Mouse (Mus musculus): ENCODE measurements around the gene Lnx1.

The Lnx1 gene

DNA sequence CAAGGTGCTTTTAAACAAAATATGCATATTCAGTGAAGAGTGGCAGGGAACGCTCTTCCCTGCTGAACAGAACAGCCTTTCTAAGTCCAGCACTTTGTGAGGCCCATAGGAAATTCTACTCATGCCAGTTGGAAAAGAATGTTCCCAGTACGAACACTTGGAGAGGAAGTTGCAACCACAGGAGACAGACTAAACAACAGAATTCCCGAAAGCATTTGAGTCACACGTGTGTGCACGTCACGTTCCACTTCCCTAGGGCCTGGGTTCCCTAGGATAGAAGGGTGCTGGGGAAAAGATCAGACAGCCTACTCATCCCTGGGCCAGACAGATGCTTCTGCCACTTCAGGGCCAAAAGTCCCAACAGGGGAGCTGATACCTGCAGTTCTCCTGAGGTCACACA, 48.2 kb downstream of the Lnx1 start:
- DNase-seq (ENCODE audit: low spot score in 2 of 2) = no peak

DNA sequence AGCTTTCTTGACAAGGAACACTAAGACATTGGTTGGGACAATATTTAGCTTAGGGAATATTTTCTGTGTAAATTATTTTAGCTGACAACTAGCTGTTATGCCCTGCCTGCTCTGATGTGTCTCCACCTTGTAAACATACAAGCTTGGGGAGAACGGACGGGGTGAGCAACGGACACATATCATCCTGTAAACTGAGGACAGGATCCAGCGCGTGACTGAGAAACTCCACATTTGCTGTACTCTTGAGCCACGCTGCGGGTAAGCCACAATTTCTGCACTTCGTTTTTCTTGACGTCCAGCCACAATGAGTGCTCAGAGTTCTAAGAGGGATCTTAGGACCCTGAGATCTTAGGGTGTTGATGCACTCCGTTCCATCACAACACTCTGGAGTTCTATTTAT, 48.9 kb downstream of the Lnx1 start:
- no peak for DNase-seq (ENCODE audit: low spot score in 2 of 2)

DNA sequence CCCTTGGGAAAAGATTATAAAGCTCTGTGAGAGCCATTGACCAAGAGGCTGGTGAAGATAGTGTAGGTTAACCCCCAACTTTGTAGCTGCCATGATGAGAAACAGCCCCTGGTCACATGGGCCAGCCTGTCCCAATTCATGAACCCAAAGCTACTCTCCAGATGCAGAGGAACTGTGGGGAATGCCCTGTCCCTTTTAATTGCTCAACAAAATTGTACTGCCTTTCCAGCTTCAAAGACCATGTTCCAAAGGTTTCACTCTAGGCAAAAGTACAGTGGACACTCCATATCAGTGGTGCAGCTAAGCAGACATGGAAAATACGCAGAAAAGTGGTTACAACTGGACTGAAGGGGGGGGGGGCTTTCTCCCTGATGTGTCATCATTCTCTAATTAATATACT, 53.6 kb downstream of the Lnx1 start:
- no peak for DNase-seq (ENCODE audit: low spot score in 2 of 2)

DNA sequence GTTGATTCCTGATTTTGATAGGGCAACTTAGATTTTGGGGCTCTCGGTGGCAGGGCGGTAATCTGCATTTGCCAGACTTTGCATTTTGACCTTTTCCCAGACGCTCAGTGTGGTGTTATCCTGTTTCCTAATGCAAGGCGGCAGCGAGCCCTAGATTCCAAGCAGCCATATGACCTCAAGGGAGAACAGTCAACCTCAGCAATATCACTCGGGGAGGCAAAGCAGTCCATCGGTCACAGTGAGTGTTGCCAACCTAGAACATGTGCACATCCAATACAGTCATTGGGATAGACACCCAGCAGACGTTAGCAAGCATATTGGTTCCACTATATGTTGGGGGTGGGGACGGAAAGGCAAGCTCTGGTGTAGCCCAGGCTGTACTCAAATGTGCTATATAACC, 54.5 kb downstream of the Lnx1 start:
- no peak for DNase-seq (ENCODE audit: low spot score in 2 of 2)

DNA sequence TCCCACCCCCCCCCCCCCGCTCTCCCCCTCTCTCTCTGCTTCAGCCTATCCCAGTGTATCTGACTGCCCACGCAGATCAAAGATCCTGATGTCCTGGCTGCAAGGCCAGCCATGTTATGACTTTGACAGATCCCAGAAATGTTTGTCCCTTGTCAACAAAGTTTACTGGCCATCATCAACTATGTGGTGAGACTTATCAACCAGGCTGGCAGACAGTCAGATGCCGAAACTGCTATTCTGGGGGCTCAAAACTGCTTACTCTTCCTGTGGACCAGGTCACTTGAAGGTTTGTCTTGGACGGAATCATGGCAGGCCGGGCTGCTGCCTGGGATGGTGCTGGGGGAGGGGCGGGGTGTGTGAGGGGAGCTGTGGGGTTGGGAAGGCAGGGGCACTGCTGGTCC, 55.1 kb downstream of the Lnx1 start:
- DNase-seq (ENCODE audit: low spot score in 2 of 2) = no peak

DNA sequence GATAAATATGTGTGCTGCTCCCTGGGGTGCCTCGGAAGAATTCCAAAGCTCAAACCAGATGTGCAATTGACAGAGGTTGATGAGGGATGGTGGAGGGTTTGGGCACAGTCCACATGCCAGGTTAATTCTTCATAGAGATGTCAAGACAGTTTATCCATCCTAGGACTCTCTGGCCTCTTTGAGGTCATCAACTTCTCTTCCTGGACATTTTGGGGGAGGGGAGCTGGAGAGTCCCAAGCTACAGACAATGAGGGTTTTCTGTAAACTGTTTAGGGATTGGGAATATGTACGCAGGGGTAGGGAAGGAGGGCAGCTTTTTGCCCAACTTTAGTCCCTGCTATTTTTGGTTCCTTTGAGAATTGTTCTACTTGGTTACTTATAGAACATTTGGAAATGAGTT, 60.4 kb downstream of the Lnx1 start:
- DNase-seq (ENCODE audit: low spot score in 2 of 2) = no peak

DNA sequence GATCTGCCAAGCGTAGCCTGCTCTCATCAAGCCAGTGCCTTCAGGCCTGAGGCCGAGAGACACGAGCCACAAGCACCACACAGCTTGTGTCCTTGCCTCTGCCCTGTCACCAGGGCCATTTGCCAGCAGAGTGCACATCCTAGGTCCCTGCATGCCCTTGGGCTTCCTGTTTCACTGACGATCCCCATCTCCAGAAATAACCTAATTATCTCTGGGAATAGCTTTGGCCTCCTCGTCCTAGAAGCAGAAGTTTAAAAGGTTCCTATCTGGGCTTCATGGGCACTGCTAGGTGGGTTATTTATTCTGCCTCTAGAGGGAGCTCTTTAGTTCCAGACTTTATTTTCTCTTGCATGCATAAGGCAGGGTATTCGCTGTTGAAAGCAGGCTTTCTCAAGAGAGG, 61.7 kb downstream of the Lnx1 start:
- DNase-seq (ENCODE audit: low spot score in 2 of 2) = peak in 1 of 2 experiments; percentile 26

DNA sequence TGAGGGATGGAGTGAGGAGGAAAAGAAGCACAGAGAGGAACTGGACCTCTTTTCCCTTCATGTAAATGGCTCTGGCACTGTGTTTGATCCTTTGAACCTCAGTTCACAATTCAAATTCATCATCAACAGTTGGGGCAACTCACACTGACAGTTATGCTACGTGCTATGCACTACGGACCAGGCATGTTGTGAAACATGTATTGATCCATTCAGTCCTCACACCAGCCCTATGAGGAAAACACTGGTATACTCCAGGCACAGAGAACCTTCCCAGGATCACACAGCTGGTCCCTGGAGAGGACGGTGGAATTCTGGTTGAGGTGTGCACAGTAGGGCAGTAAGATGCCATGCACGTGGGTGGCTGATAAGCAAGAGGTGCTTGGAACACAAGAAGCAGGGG, 62.2 kb downstream of the Lnx1 start:
- DNase-seq (ENCODE audit: low spot score in 2 of 2) = no peak

DNA sequence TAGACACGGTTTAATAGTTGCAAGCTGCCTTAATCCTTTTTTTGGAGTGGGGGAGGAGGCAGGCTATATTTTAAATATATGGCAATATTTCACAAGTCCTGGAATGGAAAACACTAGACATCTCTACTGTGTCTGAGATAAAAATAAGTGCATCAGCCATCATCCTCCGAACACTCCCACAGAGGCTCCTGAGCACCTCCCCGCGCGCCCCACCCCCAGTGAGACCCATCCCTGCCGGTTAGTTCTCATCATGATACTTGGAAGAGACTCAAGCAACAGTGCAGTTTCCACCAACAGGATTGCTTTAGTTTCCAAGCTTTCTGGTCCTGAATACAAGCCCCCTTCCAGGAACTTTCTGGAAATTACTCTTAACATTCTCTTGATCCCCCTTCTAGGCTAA, 63.2 kb downstream of the Lnx1 start:
- DNase-seq (ENCODE audit: low spot score in 2 of 2) = no peak

DNA sequence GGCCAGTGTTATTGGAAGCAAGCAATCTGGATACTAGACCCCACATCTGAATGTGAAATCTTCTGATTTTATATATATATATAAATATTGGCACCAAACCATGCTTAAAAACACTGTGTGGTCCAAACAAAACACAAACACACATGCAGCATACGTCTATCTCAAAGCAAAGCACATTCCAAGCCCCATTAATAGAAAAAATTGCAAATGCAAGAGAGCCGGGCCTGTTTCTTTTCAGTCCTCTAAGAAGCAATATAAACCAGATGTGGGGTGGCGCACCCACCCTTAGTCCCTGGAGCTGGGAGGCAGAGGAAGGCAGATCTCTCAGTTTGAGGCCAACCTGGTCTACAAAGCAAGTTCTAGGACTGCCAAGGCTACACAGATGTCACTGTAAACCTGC, 68.3 kb downstream of the Lnx1 start:
- no peak for DNase-seq (ENCODE audit: low spot score in 2 of 2)

DNA sequence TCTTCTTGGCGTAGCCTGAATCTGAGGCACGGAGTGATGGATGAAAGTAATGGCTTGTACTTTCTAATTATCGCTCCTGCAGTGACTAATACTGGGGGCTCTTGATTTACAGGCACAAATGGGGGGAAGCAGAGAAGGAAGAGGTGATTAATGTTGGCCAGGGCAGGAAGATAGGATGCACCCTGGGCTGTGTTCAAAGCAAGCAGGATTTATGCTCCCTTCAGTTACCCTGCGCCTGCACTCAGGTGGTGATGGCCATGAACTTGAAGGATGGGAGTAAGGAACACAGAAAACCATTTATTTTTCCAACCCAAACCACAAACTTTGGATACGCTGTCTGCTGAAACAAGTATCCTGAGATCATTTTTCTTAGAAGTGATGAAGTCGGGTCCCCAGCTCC, 69.3 kb downstream of the Lnx1 start:
- no peak for DNase-seq (ENCODE audit: low spot score in 2 of 2)

DNA sequence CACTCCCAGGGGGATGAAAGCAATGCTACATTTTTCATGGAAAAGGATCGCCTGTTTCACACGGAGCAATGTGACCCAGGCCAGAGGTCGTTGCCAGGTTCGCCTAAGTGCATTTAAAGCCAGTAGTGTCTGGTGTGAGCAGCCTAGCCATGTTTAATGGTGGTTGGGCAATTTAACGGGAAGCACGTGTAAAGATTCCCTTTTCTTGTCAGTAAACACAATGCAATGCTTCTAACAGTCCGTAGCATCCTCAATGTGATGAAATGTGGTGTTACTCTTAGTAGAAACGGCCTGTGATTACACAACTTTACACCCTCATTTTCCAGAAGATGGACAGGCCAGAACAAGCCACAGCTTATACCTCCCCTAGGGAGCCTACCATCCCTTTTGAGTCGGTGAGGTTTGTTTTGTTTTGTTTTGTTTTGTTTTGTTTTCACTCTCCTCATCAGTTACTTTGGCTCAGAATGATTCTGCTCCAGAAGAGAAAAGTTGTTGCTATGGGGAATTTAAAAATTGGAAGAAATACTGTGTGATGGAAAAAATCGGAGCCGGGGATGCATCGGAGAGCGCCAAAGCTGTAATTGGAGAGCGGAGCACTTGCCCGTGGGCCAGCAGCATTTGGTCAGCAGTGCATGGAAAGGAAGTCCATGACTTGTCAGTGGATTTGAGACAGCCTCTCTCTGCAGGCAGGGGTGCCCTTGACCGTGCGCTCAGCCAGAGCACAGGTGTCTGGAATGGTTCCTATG, 70.2 kb downstream of the Lnx1 start:
- DNase-seq (ENCODE audit: low spot score in 2 of 2) = no peak

DNA sequence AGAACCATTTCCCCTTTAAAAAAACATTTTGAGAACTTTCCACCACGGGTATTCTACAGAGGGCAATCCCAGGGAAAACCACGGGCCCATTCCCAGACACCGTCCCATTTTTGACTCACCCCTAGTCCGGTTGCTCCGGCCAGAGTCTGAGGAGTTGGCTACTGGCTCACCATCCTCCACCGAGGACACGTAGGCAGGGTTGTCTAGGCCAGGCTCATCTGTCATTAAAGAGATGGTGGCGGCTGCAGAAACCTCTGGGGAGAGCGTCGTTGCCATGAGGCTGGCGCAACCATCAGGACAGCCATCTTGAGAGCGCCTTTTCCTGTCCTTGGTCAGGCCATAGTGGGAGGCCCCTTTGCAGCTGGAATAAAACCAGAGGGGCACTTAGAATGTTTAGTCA, 74.7 kb downstream of the Lnx1 start:
- DNase-seq (ENCODE audit: low spot score in 2 of 2) = no peak

DNA sequence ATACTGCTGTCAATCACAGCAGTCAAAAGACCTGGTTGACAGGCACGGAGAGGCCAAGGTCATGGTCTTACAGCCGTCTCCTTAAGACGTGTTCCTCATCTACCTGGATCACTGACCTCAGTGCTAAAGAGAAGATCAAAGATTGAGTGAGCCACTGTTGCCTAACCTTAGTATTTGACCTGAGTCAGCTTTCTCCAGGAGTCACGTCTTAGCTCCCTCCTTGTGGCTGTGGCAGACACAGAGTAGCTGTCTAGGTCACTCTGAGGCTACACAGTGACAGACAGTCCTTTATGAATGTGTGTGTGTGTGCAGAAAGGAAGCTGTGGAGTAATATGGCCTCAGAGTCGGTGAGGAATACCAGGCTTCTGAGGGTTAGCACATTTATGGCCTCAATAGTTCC, 78.3 kb downstream of the Lnx1 start:
- DNase-seq (ENCODE audit: low spot score in 2 of 2) = no peak

DNA sequence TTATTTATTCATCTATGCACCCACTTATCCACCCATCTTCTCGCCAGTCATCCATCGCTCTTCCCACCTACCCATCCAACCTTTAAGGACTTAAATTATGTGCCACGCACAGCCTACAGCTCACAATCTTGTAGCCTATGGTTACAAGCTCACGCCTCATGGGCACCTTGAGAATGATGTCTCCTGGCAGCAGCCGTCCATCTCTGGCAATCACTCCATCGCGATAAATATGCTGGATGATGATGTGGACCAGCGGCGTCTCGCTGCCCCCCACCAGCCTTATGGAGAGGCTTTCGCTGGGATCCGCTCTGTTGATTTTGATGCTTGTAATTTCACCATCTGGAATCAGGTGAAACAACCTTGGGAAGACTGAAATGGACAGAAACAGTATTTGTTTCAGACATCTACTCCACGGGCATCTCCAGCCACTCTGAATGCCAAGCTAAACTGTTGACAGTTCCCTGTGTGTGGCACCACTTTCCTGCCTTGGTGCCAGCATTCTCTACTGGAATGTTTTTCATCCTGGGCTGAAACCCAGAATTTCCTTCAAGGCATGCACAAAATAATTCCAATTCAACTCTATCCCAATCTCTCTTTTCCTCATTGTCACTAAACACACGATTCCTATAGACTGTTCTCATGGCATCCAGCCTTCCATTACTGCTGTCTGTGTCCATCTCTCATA, 79.3 kb downstream of the Lnx1 start:
- DNase-seq (ENCODE audit: low spot score in 2 of 2) = no peak

DNA sequence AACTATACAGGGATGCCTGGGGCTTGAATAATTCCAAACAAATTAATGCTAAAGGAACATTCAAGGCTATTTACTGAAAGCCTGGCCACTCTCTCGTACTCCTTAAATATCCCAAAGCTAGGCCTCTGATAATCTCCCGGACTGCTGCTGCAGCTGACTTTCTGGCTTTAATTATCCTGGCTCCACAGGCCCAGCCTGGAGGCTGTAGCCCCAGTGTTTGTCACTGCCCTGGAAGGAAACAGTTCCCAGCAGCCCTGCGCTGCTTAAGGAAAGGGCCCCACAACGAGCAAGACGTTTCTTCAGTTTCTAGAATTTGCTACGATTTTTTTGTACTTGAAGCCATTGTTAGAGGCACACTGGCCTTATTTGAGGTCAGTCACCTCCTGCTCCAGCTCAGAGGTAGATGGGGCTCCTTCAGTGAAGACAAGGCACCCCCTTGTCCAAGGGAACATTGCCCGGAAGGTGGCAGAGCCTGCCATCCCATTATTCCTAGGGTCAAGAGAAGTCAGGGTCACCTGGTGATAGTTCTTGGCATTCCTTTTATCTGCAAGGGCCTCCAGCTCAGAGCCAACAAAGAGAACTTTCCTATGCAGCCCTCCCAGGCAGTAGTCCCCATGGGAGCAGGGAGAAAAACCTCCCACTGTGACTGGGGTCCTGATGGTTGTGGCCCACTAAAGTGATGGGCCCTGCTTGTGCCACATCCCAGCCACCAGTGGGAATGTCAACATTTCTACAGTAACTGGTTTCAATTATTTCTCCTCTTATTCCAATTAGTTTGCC, 80.8 kb downstream of the Lnx1 start:
- no peak for DNase-seq (ENCODE audit: low spot score in 2 of 2)

DNA sequence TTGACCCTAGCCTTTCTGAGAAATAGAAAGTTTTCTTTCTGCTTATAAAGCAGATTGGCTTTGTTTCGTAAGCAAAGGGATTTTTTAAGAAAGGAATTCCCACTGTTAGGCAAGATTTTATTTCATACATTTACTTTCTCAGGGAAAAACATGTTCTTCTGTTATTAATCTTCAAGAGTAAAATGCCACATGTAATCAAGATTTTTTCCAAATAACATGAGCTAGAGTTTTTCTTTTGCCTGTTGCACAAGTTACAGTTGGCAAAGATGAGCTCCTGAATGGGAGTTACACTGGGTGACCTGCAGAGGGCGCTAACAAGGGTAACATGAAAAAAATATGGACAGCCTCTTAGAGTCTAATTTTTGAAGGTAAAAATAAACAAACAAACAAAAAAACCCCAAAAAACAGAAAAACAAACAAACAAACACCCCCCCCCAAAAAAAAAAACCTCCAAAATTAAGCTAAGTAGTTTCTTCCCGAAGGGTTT, 84.1 kb downstream of the Lnx1 start:
- no peak for DNase-seq (ENCODE audit: low spot score in 2 of 2)

DNA sequence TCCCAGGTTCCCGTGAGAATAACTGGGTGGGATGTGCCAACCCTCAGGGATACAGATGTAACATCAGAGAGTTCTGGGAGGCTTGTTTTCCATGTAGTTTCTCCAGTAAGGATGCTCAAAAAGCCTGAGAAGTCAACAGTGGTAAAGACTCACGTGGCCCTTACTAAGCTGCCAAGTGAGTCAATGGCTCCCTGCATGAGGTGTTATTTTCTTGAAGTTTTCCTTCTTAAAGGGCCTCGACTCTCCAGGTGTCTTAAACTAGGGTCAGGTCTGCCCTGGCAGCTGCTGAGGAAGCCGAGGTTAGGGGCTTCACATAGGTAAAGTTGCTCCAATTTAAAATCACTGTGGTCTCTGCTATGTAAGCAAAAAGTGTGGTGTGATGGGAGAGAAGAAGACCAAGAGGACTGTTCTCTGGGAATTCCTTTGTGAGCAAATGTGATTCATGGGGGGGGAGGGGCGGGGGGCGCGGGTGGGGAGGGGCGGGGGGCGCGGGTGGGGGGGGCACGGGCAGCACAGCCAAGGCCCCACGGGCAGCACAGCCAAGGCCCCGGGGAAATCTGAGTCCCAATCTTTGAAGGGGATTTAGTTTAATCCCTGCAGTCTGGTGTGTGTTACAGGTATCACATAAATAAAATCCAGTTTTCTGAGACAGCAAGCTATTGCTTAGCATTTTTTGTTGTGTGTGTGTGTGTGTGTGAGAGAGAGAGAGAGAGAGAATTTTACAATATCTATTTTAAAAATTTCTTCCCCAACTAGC, 84.7 kb downstream of the Lnx1 start:
- DNase-seq (ENCODE audit: low spot score in 2 of 2) = no peak

DNA sequence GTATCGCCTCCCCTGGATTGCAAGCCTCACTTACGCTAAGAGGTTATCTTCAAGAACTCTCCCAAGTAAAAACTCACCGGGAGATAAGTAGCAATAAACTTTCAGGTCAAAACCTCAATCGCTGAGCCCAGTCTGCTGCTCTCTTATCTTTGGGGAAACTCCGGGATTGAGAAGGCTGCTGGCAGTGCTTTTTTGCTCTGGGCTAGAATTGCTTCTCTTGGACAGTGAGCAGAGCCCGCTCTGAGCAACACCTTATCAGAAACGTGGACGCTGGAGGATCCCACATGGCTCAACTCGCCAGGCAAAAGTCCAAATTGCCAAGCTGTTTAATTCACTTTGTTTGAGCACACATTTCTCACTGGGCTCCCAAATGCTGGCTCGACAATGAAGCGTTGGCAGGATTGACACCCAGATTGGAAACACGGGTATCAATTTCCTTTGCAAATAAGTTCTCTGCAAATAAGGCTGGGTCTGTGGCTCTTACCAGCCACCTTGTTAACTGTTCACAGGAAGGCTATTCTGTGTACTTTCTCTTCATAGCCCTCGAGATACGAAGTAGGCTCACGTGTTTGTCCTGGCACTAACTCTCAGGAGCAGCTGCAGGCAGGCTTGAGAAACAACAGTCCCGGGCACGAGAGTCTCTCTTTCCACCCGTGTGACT, 89.1 kb downstream of the Lnx1 start:
- DNase-seq (ENCODE audit: low spot score in 2 of 2) = no peak

DNA sequence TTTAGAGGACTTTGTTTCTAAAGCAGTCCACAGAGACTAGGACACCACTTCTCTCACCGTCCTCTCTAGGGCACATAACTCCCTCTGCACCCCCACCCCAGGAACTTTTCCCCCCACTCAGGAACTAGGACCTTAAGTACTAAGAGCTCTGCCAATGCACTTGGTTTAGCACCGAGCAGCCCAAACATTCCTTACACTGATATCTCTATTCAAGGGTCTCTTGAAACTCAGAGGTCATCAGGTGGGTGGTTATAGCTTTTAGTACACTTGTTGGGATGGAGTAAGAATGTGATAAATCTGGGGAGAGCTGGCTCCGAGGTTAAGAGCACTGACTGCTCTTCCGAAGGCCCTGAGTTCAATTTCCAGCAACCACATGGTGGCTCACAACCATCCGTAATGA, 90.0 kb downstream of the Lnx1 start:
- no peak for DNase-seq (ENCODE audit: low spot score in 2 of 2)

DNA sequence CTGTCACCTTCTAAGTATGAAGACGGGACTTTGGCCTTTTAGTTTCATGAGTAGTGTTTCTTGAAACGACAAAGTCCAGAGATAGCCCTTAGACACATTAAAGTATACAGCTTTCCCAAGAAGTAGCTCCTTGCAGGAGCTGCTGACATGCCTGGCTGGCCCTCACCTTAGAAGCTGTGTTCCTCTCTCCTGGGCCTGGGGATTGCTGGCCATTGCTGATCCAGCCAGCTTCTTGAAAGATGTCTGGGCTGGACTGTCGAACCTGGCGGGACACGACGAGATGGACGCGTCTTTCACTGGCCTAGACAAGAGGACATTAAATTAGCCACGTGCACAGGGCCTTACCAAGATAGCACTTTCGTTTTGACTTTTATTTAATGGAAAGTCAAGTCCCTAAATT, 92.2 kb downstream of the Lnx1 start:
- no peak for DNase-seq (ENCODE audit: low spot score in 2 of 2)

DNA sequence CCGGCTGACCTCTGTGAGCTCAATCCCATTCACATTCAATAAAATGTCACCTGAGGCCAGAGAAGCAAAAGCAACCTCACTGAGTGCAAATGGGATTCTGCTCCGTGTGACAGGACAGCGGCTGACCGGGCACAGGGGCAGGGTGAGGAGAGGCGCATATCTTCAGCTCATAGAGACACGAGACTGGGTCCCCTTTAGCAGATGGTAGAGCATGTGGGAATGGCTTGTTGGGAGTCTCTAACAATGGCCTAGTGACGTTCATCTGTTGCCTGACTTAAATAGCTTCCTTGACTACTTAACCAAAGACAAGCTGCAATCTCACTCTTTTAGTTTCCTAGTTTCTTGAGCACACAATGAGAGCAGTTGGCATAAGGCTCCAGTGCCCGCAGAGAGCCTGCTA, 96.5 kb downstream of the Lnx1 start:
- no peak for DNase-seq (ENCODE audit: low spot score in 2 of 2)

All from left cerebral cortex, adult 9 months (tissue).